Mouse (Mus musculus) monocyte, adult 5-6 weeks (primary cell): Measurements from ENCODE around the gene Skap2. TPM values are rescaled to one million over a fixed set of nuclear protein-coding genes. Genes with fewer than 3 reads are reported as not detected.

Experiments
- ATAC-seq: fragments of 153-309, 156-312 bp; replicated peaks from 2 replicates; pipeline ENCODE4 v1.8.0; 2017; ENCODE audit warnings: mild to moderate bottlenecking; ENCODE audit not compliant: low TSS enrichment, insufficient number of reproducible peaks, severe bottlenecking, poor library complexity, low FRiP score
- total RNA-seq: library from RNA; stranded (forward); fragments of 200-1000, 200-491, 200-594 nt; gene quantifications from 3 replicates; pipeline ENCODE4 v1.2.3, GENCODE M21; 2017

The Skap2 gene
- total RNA-seq, 1 experiment from 2014 or later = 281 TPM

GRCm38 (mm10) chr6:51809164-51809824 is 203.1 kb downstream of the Skap2 start:
- no peak for ATAC-seq

- no peak for ATAC-seq
Observed at GRCm38 (mm10) chr6:51808011-51808410, 204.3 kb downstream of the Skap2 start.

Other genes with a start within 250 kb of the Skap2 start
- not detected in 3 replicates for gene Hoxa1, start 145.8 kb upstream of the Skap2 start, total RNA-seq
- not detected in 3 replicates for gene Hoxa2, start 152.3 kb upstream of the Skap2 start, total RNA-seq
- gene 5730596B20Rik, start 164.9 kb upstream of the Skap2 start, total RNA-seq = not detected in 3 replicates
- not detected in 3 replicates for gene Hoxa4, start 179.2 kb upstream of the Skap2 start, total RNA-seq
- 0.39 TPM in 1 of 3 replicates, not detected in the others for gene Hoxa5, start 192.0 kb upstream of the Skap2 start, total RNA-seq
- gene Hoxa6, start 196.2 kb upstream of the Skap2 start, total RNA-seq = not detected in 3 replicates
- 0.29 TPM in 1 of 3 replicates, not detected in the others for gene Hoxa3, start 200.8 kb upstream of the Skap2 start, total RNA-seq
- gene Gm28308, start 200.8 kb upstream of the Skap2 start, total RNA-seq = 5.6 TPM in 1 of 3 replicates, not detected in the others
- gene Hoxa7, start 209.3 kb upstream of the Skap2 start, total RNA-seq = not detected in 3 replicates
- 0.29 TPM in 1 of 3 replicates, not detected in the others for gene Hoxa9, start 218.5 kb upstream of the Skap2 start, total RNA-seq
- gene Hoxa10, start 228.3 kb upstream of the Skap2 start, total RNA-seq = 2.5 TPM in 1 of 3 replicates, not detected in the others
- not detected in 3 replicates for gene Hoxa11, start 233.3 kb upstream of the Skap2 start, total RNA-seq
- not detected in 3 replicates for gene Hoxa13, start 248.3 kb upstream of the Skap2 start, total RNA-seq